Mouse (Mus musculus) heart, adult 2 months (tissue): Measurements from ENCODE around the gene Prss36.
"Not testable (repeated sequence)": the region's sequence is repeated elsewhere in the genome, so short reads cannot be mapped to it uniquely, and the experiment has no call there.

Experiments
- CTCF ChIP-seq: fragments of 200-600 bp; IDR thresholded peaks from 2 replicates; pipeline ENCODE4 v1.8.1; 2022; ENCODE audit warnings: antibody characterized with exemption, mild to moderate bottlenecking, moderate library complexity
- EP300 ChIP-seq: fragments of 200-500 bp; IDR thresholded peaks from 2 replicates; pipeline ENCODE4 v1.6.1; 2011; ENCODE audit warnings: low read depth, low read length, control low read depth; ENCODE audit not compliant: insufficient read depth
- POLR2A ChIP-seq: fragments of 200-500 bp; IDR thresholded peaks from 2 replicates; pipeline ENCODE4 v1.6.1; 2011; ENCODE audit warnings: mild to moderate bottlenecking, low read depth, low read length, control low read depth; ENCODE audit not compliant: insufficient read depth

GRCm38 (mm10) chr7:127895891-127896290 is 50.6 kb downstream of the Prss36 start:
- TF ChIP-seq CTCF, POLR2A, EP300: not testable (repeated sequence)
